Mouse (Mus musculus) intestine, embryonic 15.5 days (tissue): ENCODE data around the gene Psma3. TPM values are rescaled to one million over a fixed set of nuclear protein-coding genes. Genes with fewer than 3 reads are reported as not detected.

Source experiments
- ATAC-seq: fragments of 200-750 bp; cut with Nextera tagmentation; 2 replicates; pipeline ENCODE4 v1.8.0; 2017; ENCODE audit warnings: moderate TSS enrichment, moderate library complexity
- H3K27ac ChIP-seq: fragments of 300-500 bp; sonication (generic); 2 replicates; pipeline ENCODE4 v1.5.1; 2015; ENCODE audit warnings: mild to moderate bottlenecking, inconsistent platforms
- H3K27me3 ChIP-seq: fragments of 300-500 bp; sonication (generic); replicated peaks from 2 replicates; pipeline ENCODE4 v1.6.1; 2015; ENCODE audit warnings: inconsistent platforms
- H3K36me3 ChIP-seq: fragments of 300-500 bp; sonication (generic); 2 replicates; pipeline ENCODE4 v1.6.1; 2015; ENCODE audit warnings: inconsistent platforms
- H3K4me1 ChIP-seq: fragments of 300-500 bp; sonication (generic); replicated peaks from 2 replicates; pipeline ENCODE4 v1.6.1; 2015; ENCODE audit warnings: inconsistent platforms
- H3K4me2 ChIP-seq: fragments of 300-500 bp; sonication (generic); replicated peaks from 2 replicates; pipeline ENCODE4 v1.6.1; 2015; ENCODE audit warnings: mild to moderate bottlenecking, inconsistent platforms
- H3K4me3 ChIP-seq: fragments of 300-500 bp; sonication (generic); replicated peaks from 2 replicates; pipeline ENCODE4 v1.5.1; 2015; ENCODE audit warnings: inconsistent platforms
- H3K9ac ChIP-seq: fragments of 300-500 bp; sonication (generic); 2 replicates; pipeline ENCODE4 v1.6.1; 2015; ENCODE audit warnings: inconsistent platforms
- H3K9me3 ChIP-seq: fragments of 300-500 bp; sonication (generic); 2 replicates; pipeline ENCODE4 v1.6.1; 2016; ENCODE audit warnings: inconsistent platforms
- WGBS: fragments of 180-500 bp; shearing (Covaris S2); methylation state at CpG from one replicate; pipeline ENCODE4 v1.1.7; 2015; 5-methylcytosine and 5-hydroxymethylcytosine counted together
- polyA plus RNA-seq: library from polyadenylated mRNA; unstranded; fragments of >200 nt; fragmentation: Nextera tagmentation; extraction: Ambion mirVana; gene quantifications from 2 replicates; pipeline ENCODE4 v1.2.1, GENCODE M21; 2015

Psma3 gene
- polyA plus RNA-seq, 1 experiment from 2014 or later: 607 TPM

DNA sequence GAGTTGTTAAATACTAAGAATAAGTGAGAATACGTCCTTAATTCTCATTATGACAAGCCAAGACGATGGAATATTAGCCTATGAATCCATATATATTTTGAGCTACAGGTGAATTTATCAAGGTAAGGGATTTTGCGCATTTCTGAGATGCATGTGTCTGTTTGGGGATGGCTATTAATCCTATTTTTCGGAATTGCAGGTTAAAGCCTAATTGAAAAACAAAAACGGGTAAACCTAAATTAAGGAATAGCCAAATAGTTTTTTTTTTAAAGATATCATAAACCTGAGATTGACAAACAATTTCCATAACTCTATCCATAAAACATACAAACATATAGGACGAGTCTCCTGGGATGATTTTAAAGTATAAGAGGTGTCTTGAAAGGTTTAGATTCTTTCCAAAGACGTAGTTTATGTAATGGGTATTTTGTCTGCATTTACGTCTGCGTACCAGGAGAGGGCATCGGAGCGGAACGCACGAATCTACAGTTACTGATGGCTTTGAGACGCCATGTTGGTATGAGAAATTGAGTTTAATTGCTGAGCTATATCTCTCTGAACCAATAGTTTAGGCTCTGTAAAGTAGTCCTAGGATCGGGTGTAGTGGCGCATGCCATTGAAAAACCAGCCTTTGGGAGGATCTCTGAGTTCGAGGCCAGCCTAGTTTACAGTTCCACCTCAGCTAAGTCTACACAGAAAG lies 4.8 kb upstream of the Psma3 start:
- ATAC-seq: no peak

DNA sequence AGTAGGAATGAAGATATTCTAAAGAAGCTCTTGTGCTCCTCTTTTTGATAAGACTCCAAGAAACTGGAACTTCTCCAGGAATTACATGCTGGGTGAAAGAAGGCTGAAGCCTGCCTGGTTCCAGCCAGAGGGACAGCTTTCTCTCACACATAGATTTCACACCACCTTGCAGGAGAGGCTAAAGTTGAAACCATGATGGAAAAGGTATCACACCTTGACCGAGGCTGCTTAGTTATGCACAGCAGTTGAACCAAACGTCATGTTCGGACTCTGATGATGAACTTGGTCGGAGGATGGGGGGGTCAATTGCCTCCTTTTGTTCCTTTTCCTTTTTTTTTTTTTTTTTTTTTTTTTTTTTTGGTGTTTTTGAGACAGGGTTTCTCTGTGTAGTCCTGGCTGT lies 590 bp upstream of the Psma3 start:
- Histone ChIP-seq H3K9ac (no peak overlapping the region), H3K27ac (no peak overlapping the region), H3K36me3 (no peaks in the 10 kb centered on the region; the same call in 1 of the 2 replicates), H3K4me2 (peak overlapping the region; percentile 50; the same call in 1 of the 2 replicates), H3K4me1 (0 out of 2 replicates have a peak, but pooled peaks cover 6% of the 10 kb centered on the region), H3K9me3 (no peaks in the 10 kb centered on the region), H3K27me3 (no peaks in the 10 kb centered on the region), H3K4me3 (no peak overlapping the region)
- ATAC-seq: no peak
- WGBS: 87% methylated on average over 4 of the region's 4 CpGs

More for the DNA sequence above, 4.8 kb upstream of the Psma3 start:
- Histone ChIP-seq H3K9ac (no peak overlapping the region), H3K4me2 (peak overlapping the region; percentile 53), H3K27me3 (no peaks in the 10 kb centered on the region), H3K36me3 (no peaks in the 10 kb centered on the region), H3K9me3 (no peaks in the 10 kb centered on the region), H3K4me1 (no peaks in the 10 kb centered on the region), H3K27ac (no peak overlapping the region), H3K4me3 (peak overlapping the region; percentile 23; the same call in 1 of the 2 replicates)
- WGBS: 5% methylated on average over 17 of the region's 17 CpGs

DNA sequence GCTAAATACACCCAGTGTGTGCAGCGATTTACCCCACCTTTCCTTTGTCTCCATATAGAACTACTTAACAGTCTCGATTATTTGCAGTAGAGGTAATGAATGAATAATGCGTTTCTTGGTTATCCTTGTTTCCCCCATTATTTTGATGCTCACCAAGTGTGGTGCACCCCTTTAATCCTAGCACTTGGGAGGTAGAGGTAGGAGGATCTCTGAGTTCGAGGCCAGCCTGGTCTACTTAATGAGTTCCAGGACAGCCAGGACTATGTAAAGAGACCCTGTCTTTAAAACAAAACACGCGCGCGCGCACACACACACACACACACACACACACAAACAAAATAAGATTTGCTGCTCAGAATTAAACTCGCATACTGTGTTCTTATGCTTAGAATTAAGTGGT lies 985 bp downstream of the Psma3 start:
- no peaks in the 10 kb centered on the region for H3K9me3 ChIP-seq
- H3K27ac ChIP-seq: peak overlapping the region; percentile 98
- no peak for ATAC-seq
- H3K36me3 ChIP-seq: no peaks in the 10 kb centered on the region; the same call in 1 of the 2 replicates
- H3K4me2 ChIP-seq: peak overlapping the region; percentile 57
- peak overlapping the region; percentile 91 for H3K4me3 ChIP-seq
- no peaks in the 10 kb centered on the region for H3K27me3 ChIP-seq
- WGBS: 19% methylated on average over 10 of the region's 10 CpGs
- H3K9ac ChIP-seq: peak overlapping the region; percentile 98
- H3K4me1 ChIP-seq: 0 out of 2 replicates have a peak, but pooled peaks cover 6% of the 10 kb centered on the region

DNA sequence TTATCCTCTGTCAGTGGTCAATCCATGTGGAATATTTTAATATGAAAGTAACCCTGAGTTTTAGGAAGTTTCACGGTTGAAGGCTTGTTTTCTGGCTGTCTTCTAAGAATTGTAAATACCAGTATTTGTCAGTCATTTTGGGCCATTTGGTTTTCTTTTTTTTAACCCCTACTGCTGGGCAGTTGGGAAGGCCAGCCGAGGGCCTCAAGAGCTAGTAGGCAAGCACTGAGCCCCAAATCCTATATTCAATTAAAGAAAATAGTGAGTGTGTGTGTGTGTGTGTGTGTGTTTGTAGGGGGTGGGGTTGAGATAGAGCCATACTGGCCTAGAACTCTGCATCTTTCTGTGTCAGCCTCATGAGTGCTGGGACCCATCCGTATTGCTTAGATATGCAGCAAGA lies 1.5 kb downstream of the Psma3 start:
- WGBS: 60% methylated on average over 3 of the region's 3 CpGs
- H3K27me3 ChIP-seq: no peaks in the 10 kb centered on the region
- no peaks in the 10 kb centered on the region for H3K9me3 ChIP-seq
- peak overlapping the region; percentile 57 for H3K4me2 ChIP-seq
- ATAC-seq: no peak
- no peak overlapping the region for H3K27ac ChIP-seq
- H3K36me3 ChIP-seq: no peaks in the 10 kb centered on the region; the same call in 1 of the 2 replicates
- peak overlapping the region; percentile 98; the same call in 1 of the 2 replicates for H3K9ac ChIP-seq
- 0 out of 2 replicates have a peak, but pooled peaks cover 6% of the 10 kb centered on the region for H3K4me1 ChIP-seq
- H3K4me3 ChIP-seq: peak overlapping the region; percentile 91

DNA sequence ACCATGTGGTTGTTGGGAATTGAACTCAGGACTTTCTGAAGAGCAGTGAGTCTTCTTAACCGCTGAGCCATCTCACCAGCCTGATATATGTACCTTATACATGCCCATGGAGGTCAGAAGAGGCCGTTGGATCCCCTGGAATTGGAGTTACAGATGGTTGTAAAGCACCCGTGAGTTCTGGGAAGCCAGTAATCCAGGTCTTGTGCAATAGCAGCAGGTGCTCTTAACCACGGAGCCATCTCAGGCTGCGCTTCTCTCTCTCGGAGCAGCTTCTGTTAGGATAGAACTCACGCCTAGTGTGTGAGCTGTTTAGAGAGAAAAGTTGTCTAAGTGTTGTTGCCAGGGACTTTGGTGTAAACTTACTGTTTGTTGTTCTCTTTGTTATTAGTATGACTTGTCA lies 3.9 kb downstream of the Psma3 start:
- Histone ChIP-seq H3K27me3 (no peaks in the 10 kb centered on the region), H3K9ac (no peak overlapping the region), H3K4me1 (0 out of 2 replicates have a peak, but pooled peaks cover 6% of the 10 kb centered on the region), H3K9me3 (no peaks in the 10 kb centered on the region), H3K4me2 (no peak overlapping the region), H3K4me3 (no peak overlapping the region), H3K27ac (no peak overlapping the region), H3K36me3 (peaks cover 2% of the 10 kb centered on the region; the same call in 1 of the 2 replicates)
- 77% methylated on average over 7 of the region's 7 CpGs for WGBS
- no peak for ATAC-seq

DNA sequence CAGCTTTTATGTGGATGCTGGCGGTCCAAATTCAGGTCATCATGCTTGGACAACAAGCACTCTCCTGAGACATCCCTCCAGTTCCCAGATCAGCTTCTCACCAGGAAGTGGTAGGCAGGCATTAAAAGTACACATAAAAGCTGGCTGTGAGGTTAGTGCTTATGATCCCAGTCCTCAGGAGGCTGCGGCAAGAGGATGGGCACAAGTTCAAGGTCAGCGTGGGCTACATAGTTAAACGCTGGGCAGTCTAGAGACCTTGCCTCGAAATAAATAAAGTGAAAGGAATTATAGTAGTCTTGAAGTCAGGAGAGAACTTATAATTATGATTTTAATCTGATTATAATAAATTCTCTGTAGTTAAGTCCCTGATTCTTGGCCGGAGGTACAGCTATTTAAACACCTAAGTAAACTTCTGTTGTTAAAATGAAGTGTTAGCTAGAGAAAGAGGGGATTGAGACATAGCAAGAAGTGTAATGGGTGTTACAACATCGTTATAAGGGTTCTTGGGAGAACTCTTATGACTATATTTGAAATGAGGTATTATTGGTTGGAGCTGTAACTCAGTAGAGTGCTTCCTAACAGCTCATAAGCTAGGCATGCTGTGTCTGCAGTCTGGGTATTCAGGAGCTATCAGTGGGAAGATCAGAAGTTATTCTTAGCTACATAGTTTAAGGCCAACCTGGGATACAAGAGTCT lies 10.6 kb downstream of the Psma3 start:
- no peak overlapping the region for H3K9ac ChIP-seq
- no peak for ATAC-seq
- peaks cover 19% of the 10 kb centered on the region for H3K36me3 ChIP-seq
- no peaks in the 10 kb centered on the region for H3K9me3 ChIP-seq
- no peak overlapping the region for H3K27ac ChIP-seq
- H3K27me3 ChIP-seq: no peaks in the 10 kb centered on the region
- no peaks in the 10 kb centered on the region for H3K4me1 ChIP-seq
- WGBS: 92% methylated on average over 7 of the region's 7 CpGs
- no peak overlapping the region for H3K4me2 ChIP-seq
- no peak overlapping the region for H3K4me3 ChIP-seq

DNA sequence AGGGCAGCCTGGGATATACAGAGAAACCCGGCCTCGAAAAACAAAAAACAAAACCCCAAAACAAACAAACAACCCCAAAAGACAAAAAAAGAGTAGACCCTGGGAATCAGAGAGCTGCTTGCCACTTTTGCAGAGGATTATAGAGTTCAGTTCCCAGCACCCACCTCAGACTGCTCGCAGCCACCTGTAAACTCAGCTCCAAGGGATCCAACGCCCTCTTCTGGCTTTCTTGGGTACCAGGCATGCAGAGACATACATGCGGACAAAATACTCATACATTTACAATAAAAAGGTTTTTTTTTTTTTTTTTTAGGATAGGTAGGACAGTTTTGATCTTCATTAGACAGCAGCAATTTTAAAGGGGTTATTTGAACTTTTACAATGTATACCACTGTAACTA lies 22.8 kb downstream of the Psma3 start:
- Histone ChIP-seq H3K4me2 (no peak overlapping the region), H3K9me3 (no peaks in the 10 kb centered on the region), H3K4me1 (peaks cover 5% of the 10 kb centered on the region), H3K4me3 (no peak overlapping the region), H3K27ac (no peak overlapping the region), H3K36me3 (peaks cover 6% of the 10 kb centered on the region), H3K27me3 (no peaks in the 10 kb centered on the region), H3K9ac (no peak overlapping the region)
- 88% methylated on average over 5 of the region's 5 CpGs for WGBS
- ATAC-seq: no peak

DNA sequence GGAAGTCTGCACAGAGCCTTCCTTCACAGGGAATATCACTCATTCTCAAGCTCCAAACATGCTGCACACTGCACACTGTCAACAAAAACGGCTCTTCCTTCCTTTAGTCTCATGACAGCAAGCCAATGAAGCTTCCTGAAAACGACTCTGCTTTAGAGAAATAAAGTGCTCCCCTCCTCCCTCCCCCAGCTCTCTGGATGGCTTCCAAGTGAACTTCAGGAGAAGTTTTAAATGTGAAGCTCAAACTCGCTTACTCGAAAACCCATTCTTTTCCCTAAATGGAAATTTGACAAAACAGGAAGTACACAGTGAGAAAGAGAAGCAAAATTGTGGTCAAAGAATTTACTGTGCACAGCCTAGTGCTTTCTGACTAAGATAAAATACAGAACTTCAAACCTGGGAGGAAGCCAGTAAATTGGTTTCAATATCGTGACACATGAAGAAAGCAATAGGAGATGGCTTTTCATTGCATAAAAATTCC lies 25.0 kb downstream of the Psma3 start:
- Histone ChIP-seq H3K36me3 (peaks cover 11% of the 10 kb centered on the region), H3K4me2 (peak overlapping the region; percentile 34), H3K9me3 (no peaks in the 10 kb centered on the region), H3K4me3 (no peak overlapping the region), H3K27ac (peak overlapping the region; percentile 70), H3K27me3 (no peaks in the 10 kb centered on the region), H3K4me1 (peaks cover 5% of the 10 kb centered on the region), H3K9ac (no peak overlapping the region)
- 23% methylated on average over 5 of the region's 5 CpGs for WGBS
- peak; percentile 71 for ATAC-seq

DNA sequence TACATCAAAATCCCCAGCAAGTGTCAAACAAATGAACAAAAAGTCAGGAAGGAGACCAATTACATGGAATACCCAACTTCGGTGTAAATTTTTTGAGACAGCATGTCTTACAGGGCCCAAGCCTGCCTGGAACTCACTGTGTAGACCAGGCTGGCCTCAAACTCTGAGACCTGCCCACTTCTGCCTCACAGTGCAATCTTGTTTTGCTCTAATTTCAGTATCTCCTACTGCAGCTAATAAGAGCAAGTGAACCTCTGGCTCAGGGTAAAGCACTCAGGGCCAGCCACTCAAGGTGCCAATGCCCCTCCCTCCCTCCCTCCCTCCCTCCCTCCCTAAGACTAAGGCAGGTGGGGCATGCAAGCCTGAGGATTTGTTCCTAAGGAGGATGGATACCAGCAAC lies 25.9 kb downstream of the Psma3 start:
- Histone ChIP-seq H3K9ac (no peak overlapping the region), H3K27me3 (no peaks in the 10 kb centered on the region), H3K36me3 (peaks cover 15% of the 10 kb centered on the region), H3K9me3 (no peaks in the 10 kb centered on the region), H3K27ac (no peak overlapping the region), H3K4me3 (no peak overlapping the region), H3K4me1 (peaks cover 5% of the 10 kb centered on the region), H3K4me2 (no peak overlapping the region)
- WGBS: 81% methylated on average over 1 of the region's 1 CpGs
- no peak for ATAC-seq

DNA sequence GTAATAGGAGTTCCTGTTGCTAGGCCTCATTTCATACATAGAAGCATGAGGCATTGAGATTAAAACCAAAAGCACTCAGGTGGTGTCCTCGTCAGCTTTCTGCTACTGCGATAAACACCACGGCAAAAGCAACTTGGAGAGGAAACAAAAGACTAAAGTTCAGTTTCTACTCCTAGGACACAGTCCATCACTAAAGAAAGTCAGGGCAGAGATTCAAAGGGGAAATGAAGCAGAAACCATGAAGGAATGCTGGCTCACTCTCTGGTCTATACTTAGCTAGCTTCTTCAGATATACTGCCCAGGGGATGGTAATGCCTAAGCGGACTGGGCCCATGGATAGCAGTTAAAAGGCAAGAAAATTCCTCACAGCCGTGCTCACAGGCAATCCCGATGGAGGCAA lies 27.0 kb downstream of the Psma3 start:
- Histone ChIP-seq H3K27me3 (no peaks in the 10 kb centered on the region), H3K9me3 (no peaks in the 10 kb centered on the region), H3K27ac (no peak overlapping the region), H3K4me2 (no peak overlapping the region), H3K9ac (no peak overlapping the region), H3K36me3 (peaks cover 16% of the 10 kb centered on the region), H3K4me3 (no peak overlapping the region), H3K4me1 (peaks cover 5% of the 10 kb centered on the region)
- WGBS: 76% methylated on average over 6 of the region's 6 CpGs
- ATAC-seq: no peak

DNA sequence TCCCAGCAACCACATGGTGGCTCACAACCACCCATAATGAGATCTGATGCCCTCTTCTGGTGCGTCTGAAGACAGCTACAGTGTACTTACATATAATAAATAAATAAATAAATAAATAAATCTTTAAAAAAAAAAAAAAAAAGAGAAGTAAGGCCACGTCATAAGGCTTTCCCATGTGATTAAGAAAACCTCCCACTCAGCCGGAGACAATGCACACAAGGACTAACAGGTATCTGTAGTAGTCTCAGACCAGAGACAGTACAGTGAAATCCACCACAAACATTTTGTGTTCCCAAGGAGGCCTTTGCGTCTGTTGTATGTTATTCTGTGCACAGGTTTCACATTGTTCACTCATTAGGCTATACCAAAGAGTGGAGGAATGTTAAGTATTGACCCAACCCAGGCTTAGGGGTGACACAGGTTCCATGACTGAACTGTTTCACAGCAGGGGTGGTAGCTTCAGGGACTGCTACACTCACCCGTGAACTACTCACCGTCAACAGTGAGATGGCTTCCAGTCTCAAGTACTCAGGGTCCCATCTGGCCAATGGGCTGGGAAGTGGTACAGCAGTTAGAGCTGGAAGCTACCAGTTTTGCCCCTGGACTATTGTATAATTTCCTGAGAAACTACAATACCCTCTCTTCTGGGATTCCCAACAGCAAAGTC lies 29.5 kb downstream of the Psma3 start:
- ATAC-seq: no peak
- Histone ChIP-seq H3K4me3 (no peak overlapping the region), H3K4me2 (no peak overlapping the region), H3K27ac (no peak overlapping the region), H3K4me1 (peaks cover 3% of the 10 kb centered on the region), H3K36me3 (peaks cover 25% of the 10 kb centered on the region), H3K27me3 (no peaks in the 10 kb centered on the region), H3K9ac (no peak overlapping the region), H3K9me3 (no peaks in the 10 kb centered on the region)
- 88% methylated on average over 5 of the region's 6 CpGs for WGBS

DNA sequence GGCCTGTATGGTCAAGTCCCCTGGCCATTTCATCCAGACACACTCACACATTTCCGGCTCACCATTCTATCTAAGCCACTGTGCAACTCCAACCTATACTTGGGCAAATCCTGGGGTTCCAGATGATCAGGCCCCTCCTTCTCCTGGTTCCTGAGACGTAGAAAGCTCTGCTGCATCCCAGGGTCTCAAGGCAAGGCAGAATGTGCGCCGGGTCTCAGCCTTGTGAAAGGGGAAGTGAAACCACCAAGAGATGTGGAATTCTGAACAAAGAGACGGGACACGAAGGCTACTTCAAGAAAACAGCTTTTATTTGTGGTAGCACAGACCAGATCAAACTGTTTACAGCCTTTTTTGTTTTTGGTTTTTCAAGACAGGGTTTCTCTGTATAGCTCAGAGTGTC lies 31.7 kb downstream of the Psma3 start:
- no peak for ATAC-seq

More for the DNA sequence above, 31.7 kb downstream of the Psma3 start:
- Histone ChIP-seq H3K9me3 (no peaks in the 10 kb centered on the region), H3K4me3 (no peak overlapping the region), H3K36me3 (peaks cover 33% of the 10 kb centered on the region), H3K9ac (no peak overlapping the region), H3K4me1 (no peaks in the 10 kb centered on the region), H3K4me2 (no peak overlapping the region), H3K27me3 (no peaks in the 10 kb centered on the region), H3K27ac (no peak overlapping the region)
- 89% methylated on average over 6 of the region's 6 CpGs for WGBS
